In the genomic region with DNA sequence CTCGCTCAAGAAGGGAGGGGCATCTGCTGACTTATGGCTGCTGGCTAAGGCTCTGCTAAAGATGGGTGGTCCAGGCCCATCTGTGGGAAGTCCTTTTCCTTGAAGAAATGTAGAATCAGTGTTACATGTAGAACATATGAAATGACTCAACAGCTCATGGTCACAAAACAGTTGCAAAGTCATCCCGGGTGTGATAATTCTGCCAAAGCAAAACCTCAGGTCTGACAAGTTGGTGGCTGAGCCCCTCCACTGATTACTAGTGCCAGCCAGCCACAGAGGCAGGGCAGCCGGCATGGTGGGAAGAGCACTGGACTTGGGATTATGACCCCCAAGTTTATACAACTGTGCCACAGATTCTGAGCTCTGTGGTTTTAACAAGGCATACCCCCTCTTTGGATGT, we compare ENCODE assay signal across 19 mouse cellular contexts. TPM values are rescaled to one million over a fixed set of nuclear protein-coding genes. Genes with fewer than 3 reads are reported as not detected.
DNase-seq lines count a peak whose midpoint lies in the region; ATAC-seq and TF ChIP-seq lines count a peak whose summit lies in the region.
"Had no signal": no experiment of that assay in that cellular context is flagged by ENCODE, and none has a peak within 500 bp of the region (broad histone marks: within the 10 kb centered on the region; RNA-seq: fewer than 3 reads in every experiment).

No protein-coding gene starts in this region.

- H3K27ac ChIP-seq in heart, adult 2 months, result peak overlapping the region; percentile 74
- no peak overlapping the region for H3K27ac ChIP-seq in stomach, embryonic 16.5 days (ENCODE audit: low read length)
- no peak overlapping the region for H3K27ac ChIP-seq in stomach, postnatal 0 days (replicated peaks)
- H3K27ac ChIP-seq in liver, embryonic 13.5 days, result peak overlapping the region; percentile 98
- H3K27ac ChIP-seq: embryonic facial prominence, embryonic 13.5 days; midbrain, embryonic 12.5 days had no signal

- 78% methylated on average over 3 of the region's 3 CpGs for WGBS in heart, adult 2 months
- 72% methylated on average over 3 of the region's 3 CpGs for WGBS in stomach, embryonic 16.5 days
- WGBS in stomach, postnatal 0 days, result 57% methylated on average over 3 of the region's 3 CpGs
- WGBS in liver, embryonic 13.5 days (ENCODE audit: insufficient replicate concordance), result 37% methylated on average over 3 of the region's 3 CpGs

- TF ChIP-seq EP300 in heart, adult 2 months (IDR thresholded peaks at IDR 0.05; ENCODE audit: insufficient read depth, low read depth, low read length), result no peak
- no peak for TF ChIP-seq EP300 in stomach, postnatal 0 days (optimal IDR thresholded peaks at IDR 0.05)

- H3K4me2 ChIP-seq in stomach, embryonic 16.5 days (ENCODE audit: low read depth, low read length), result no peak overlapping the region
- H3K4me2 ChIP-seq in stomach, postnatal 0 days (replicated peaks; ENCODE audit: low read depth), result no peak overlapping the region
- peak overlapping the region; percentile 72 for H3K4me2 ChIP-seq in liver, embryonic 13.5 days
- H3K4me2 ChIP-seq: embryonic facial prominence, embryonic 13.5 days; heart, embryonic 11.5 days; midbrain, embryonic 12.5 days had no signal

- no peak for ATAC-seq in stomach, embryonic 16.5 days (ENCODE audit: insufficient read depth, low FRiP score)
- ATAC-seq in stomach, postnatal 0 days (ENCODE audit: low FRiP score, low TSS enrichment), result no peak
- ATAC-seq in liver, embryonic 13.5 days (ENCODE audit: low read depth), result no peak

- intact Hi-C loops in heart, adult 2 months (cut with DNase I), result no loop called here
- intact Hi-C loops in heart, postnatal 10 days (cut with DNase I), result no loop called here

- peaks cover 2% of the 10 kb centered on the region; the same call in 1 of the 2 replicates for H3K79me2 ChIP-seq in heart, adult 2 months (replicated peaks; ENCODE audit: control insufficient read depth, insufficient read depth, low read length)

- H3K36me3 ChIP-seq in heart, adult 2 months (ENCODE audit: control insufficient read depth, insufficient read depth, low read length), result peaks cover 16% of the 10 kb centered on the region
- no peaks in the 10 kb centered on the region for H3K36me3 ChIP-seq in stomach, embryonic 16.5 days (ENCODE audit: control insufficient read depth, insufficient read depth, low read length)
- no peaks in the 10 kb centered on the region for H3K36me3 ChIP-seq in stomach, postnatal 0 days (ENCODE audit: control insufficient read depth, insufficient read depth, low read length)
- peaks cover 75% of the 10 kb centered on the region for H3K36me3 ChIP-seq in liver, embryonic 13.5 days

- DNase-seq in heart, adult 2 months, result no peak
- no peak for DNase-seq in heart, postnatal 10 days
- DNase-seq in stomach, postnatal 0 days (ENCODE audit: low spot score), result no peak
- no peak for DNase-seq in liver, embryonic 13.5 days
- DNase-seq in kidney, postnatal 10 days, result no peak
- no peak for DNase-seq in right cerebral cortex, postnatal 14 days
- DNase-seq: adrenal gland, adult 2 months; cerebellum, adult 9-10 months; gastrocnemius, postnatal 10 days; heart, postnatal 4 days; kidney, adult 8-10 months; kidney, postnatal 36 days; left cerebral cortex, postnatal 4 days; thymus, adult 2 months had no signal

- H3K9ac ChIP-seq in heart, adult 2 months (ENCODE audit: low read depth, low read length), result no peak overlapping the region
- H3K9ac ChIP-seq in stomach, embryonic 16.5 days (ENCODE audit: low read length), result 0 out of 2 replicates have a peak overlapping the region, but pooled peaks have one; percentile 28
- no peak overlapping the region for H3K9ac ChIP-seq in stomach, postnatal 0 days (ENCODE audit: low read length)
- H3K9ac ChIP-seq in liver, embryonic 13.5 days, result peak overlapping the region; percentile 49
- H3K9ac ChIP-seq: midbrain, embryonic 12.5 days had no signal

- TF ChIP-seq CTCF in heart, adult 2 months (IDR thresholded peaks at IDR 0.05), result no peak
- no peak for TF ChIP-seq CTCF in stomach, postnatal 0 days (IDR thresholded peaks at IDR 0.05; ENCODE audit: low read depth)

- H3K4me3 ChIP-seq in heart, adult 2 months, result no peak overlapping the region
- H3K4me3 ChIP-seq in stomach, embryonic 16.5 days (replicated peaks; ENCODE audit: low read length), result no peak overlapping the region
- H3K4me3 ChIP-seq in stomach, postnatal 0 days (ENCODE audit: low read depth, low read length), result no peak overlapping the region
- H3K4me3 ChIP-seq in liver, embryonic 13.5 days (replicated peaks), result peak overlapping the region; percentile 47
- H3K4me3 ChIP-seq: embryonic facial prominence, embryonic 13.5 days; forebrain, embryonic 10.5 days; midbrain, embryonic 12.5 days had no signal

- no peaks in the 10 kb centered on the region for H3K9me3 ChIP-seq in stomach, embryonic 16.5 days (replicated peaks; ENCODE audit: control insufficient read depth, low read length)
- H3K9me3 ChIP-seq in stomach, postnatal 0 days (ENCODE audit: control insufficient read depth, low read length), result no peaks in the 10 kb centered on the region
- no peaks in the 10 kb centered on the region for H3K9me3 ChIP-seq in liver, embryonic 13.5 days (replicated peaks)
- H3K9me3 ChIP-seq: embryonic facial prominence, embryonic 13.5 days; forebrain, embryonic 10.5 days; midbrain, embryonic 12.5 days had no signal

- no peaks in the 10 kb centered on the region for H3K27me3 ChIP-seq in heart, adult 2 months (ENCODE audit: control insufficient read depth, insufficient read depth, low read length)
- H3K27me3 ChIP-seq in stomach, embryonic 16.5 days (ENCODE audit: control insufficient read depth, insufficient read depth, low read length), result no peaks in the 10 kb centered on the region
- H3K27me3 ChIP-seq in stomach, postnatal 0 days (ENCODE audit: control insufficient read depth, insufficient read depth, low read length), result no peaks in the 10 kb centered on the region
- no peaks in the 10 kb centered on the region for H3K27me3 ChIP-seq in liver, embryonic 13.5 days
- H3K27me3 ChIP-seq: embryonic facial prominence, embryonic 13.5 days; midbrain, embryonic 12.5 days had no signal

- TF ChIP-seq POLR2A in heart, adult 2 months (IDR thresholded peaks at IDR 0.05; ENCODE audit: insufficient read depth, low read depth, low read length), result no peak

- H3K4me1 ChIP-seq in heart, adult 2 months (ENCODE audit: control insufficient read depth, insufficient read depth, low read length), result peaks cover 35% of the 10 kb centered on the region
- peaks cover 50% of the 10 kb centered on the region for H3K4me1 ChIP-seq in stomach, embryonic 16.5 days (ENCODE audit: control insufficient read depth, insufficient read depth, low read length)
- peaks cover 10% of the 10 kb centered on the region for H3K4me1 ChIP-seq in stomach, postnatal 0 days (replicated peaks; ENCODE audit: control insufficient read depth, insufficient read depth)
- peaks cover 100% of the 10 kb centered on the region for H3K4me1 ChIP-seq in liver, embryonic 13.5 days (replicated peaks)

RNA-seq across cellular contexts. Expression of a gene that starts 13.3 kb away (rescaled TPM):
- total RNA-seq in heart, adult 2 months (2021), result 10 to 100 TPM; 21.9 to 25.4 TPM
- 17.5 and 19.4 TPM in 2 replicates for polyA plus RNA-seq in heart, adult 2 months (2012; rRNA removed)
- total RNA-seq in heart, postnatal 10 days (2021), result 10 to 100 TPM; 14.7 to 16.4 TPM
- polyA plus RNA-seq in stomach, embryonic 16.5 days (2015; fragmentation: Nextera tagmentation; extraction: Ambion mirVana), result 25.5 and 28.3 TPM in 2 replicates
- 2.4 and 2.6 TPM in 2 replicates for polyA plus RNA-seq in stomach, postnatal 0 days (2015; fragmentation: Nextera tagmentation; extraction: Ambion mirVana)
- polyA plus RNA-seq in liver, embryonic 13.5 days (2015; fragmentation: Nextera tagmentation; extraction: Ambion mirVana), result 456 and 511 TPM in 2 replicates

RNA-seq across cellular contexts. Expression of a gene that starts 39.5 kb away (rescaled TPM):
- total RNA-seq in heart, adult 2 months (2021), result 10 to 100 TPM; 14.6 to 16.0 TPM
- 8.9 and 24.1 TPM in 2 replicates for polyA plus RNA-seq in heart, adult 2 months (2012; rRNA removed)
- total RNA-seq in heart, postnatal 10 days (2021), result 10 to 100 TPM; 19.7 to 24.7 TPM
- polyA plus RNA-seq in stomach, embryonic 16.5 days (2015; fragmentation: Nextera tagmentation; extraction: Ambion mirVana), result 11.6 and 12.3 TPM in 2 replicates
- 5.2 and 5.5 TPM in 2 replicates for polyA plus RNA-seq in stomach, postnatal 0 days (2015; fragmentation: Nextera tagmentation; extraction: Ambion mirVana)
- 3.7 and 3.8 TPM in 2 replicates for polyA plus RNA-seq in liver, embryonic 13.5 days (2015; fragmentation: Nextera tagmentation; extraction: Ambion mirVana)

Comparison
In these comparisons a context has a peak if more than half of its experiments do, and no peak if none do; other contexts are left out.
1. H3K9ac ChIP-seq: peak in stomach, embryonic 16.5 days (single experiment) and liver, embryonic 13.5 days (single experiment); none in heart, adult 2 months (single experiment) and stomach, postnatal 0 days (single experiment).
2. H3K27ac ChIP-seq: peak in heart, adult 2 months (single experiment) and liver, embryonic 13.5 days (single experiment); none in stomach, embryonic 16.5 days (single experiment) and stomach, postnatal 0 days (single experiment).
3. RNA of a gene that starts 13.3 kb away (polyA plus RNA-seq): 456 to 511 TPM in liver, embryonic 13.5 days; 25.5 to 28.3 TPM in stomach, embryonic 16.5 days, 17.5 to 19.4 TPM in heart, adult 2 months and 2.4 to 2.6 TPM in stomach, postnatal 0 days; every median in the first group is over 10 times any median in the second.